Mouse (Mus musculus) MEL (cell line): ENCODE measurements around the gene Parp2. TPM values are rescaled to one million over a fixed set of nuclear protein-coding genes. Genes with fewer than 3 reads are reported as not detected.

ENCODE experiments used
- DNase-seq: peaks from one replicate; pipeline ENCODE4 v3.0.0; 2011; ENCODE audit warnings: low read depth, low spot score
- H3K27ac ChIP-seq: 2 replicates; pipeline ENCODE4 v1.5.1; 2012; ENCODE audit warnings: low read depth, mild to moderate bottlenecking, control low read depth, low read length, moderate library complexity; ENCODE audit not compliant: control insufficient read depth
- H3K27me3 ChIP-seq, 2 experiments: fragments of 150-350 bp in 1 of 2; sonication (generic) in 1 of 2; 2 replicates each; pipeline ENCODE4 v1.6.1; 2012; ENCODE audit warnings: low read length in 2 of 2, mild to moderate bottlenecking in 2 of 2, improper control_type of control experiment in 1 of 2, moderate library complexity in 1 of 2; ENCODE audit not compliant: insufficient read depth in 2 of 2, control insufficient read depth in 1 of 2
- H3K36me3 ChIP-seq, 2 experiments: 2 replicates each; pipeline ENCODE4 v1.6.1; 2012 to 2014; ENCODE audit warnings: low read length in 2 of 2, improper control_type of control experiment in 1 of 2, inconsistent platforms in 1 of 2, mild to moderate bottlenecking in 1 of 2; ENCODE audit not compliant: insufficient read depth in 2 of 2, control insufficient read depth in 1 of 2
- H3K4me1 ChIP-seq, 2 experiments: fragments of 150-350 bp in 1 of 2; sonication (generic) in 1 of 2; 2 replicates each; pipeline ENCODE4 v1.6.1; 2012; ENCODE audit warnings: low read length in 2 of 2, improper control_type of control experiment in 1 of 2, mild to moderate bottlenecking in 1 of 2; ENCODE audit not compliant: insufficient read depth in 2 of 2, control insufficient read depth in 1 of 2
- H3K4me3 ChIP-seq, 2 experiments: fragments of 150-350 bp in 1 of 2; sonication (generic) in 1 of 2; 2 replicates each; pipeline ENCODE4 v1.5.1; 2012; ENCODE audit warnings: low read depth in 2 of 2, low read length in 2 of 2, mild to moderate bottlenecking in 2 of 2, moderate library complexity in 2 of 2, control low read depth in 1 of 2, improper control_type of control experiment in 1 of 2; ENCODE audit not compliant: control insufficient read depth in 1 of 2, insufficient read depth in 1 of 2
- H3K79me2 ChIP-seq: 2 replicates; pipeline ENCODE4 v1.6.1; 2012; ENCODE audit warnings: mild to moderate bottlenecking, low read length, moderate library complexity; ENCODE audit not compliant: control insufficient read depth, poor library complexity, insufficient read depth
- H3K9ac ChIP-seq: 2 replicates; pipeline ENCODE4 v1.6.1; 2012; ENCODE audit warnings: low read depth, mild to moderate bottlenecking, control low read depth, low read length, moderate library complexity; ENCODE audit not compliant: control insufficient read depth, poor library complexity, severe bottlenecking
- H3K9me3 ChIP-seq: fragments of 150-350 bp; sonication (generic); replicated peaks from 2 replicates; pipeline ENCODE4 v1.6.1; 2012; ENCODE audit warnings: mild to moderate bottlenecking, low read length, improper control_type of control experiment, moderate library complexity; ENCODE audit not compliant: insufficient read depth
- CHD1 ChIP-seq: IDR thresholded peaks from 2 replicates; pipeline ENCODE4 v1.6.1; 2012; ENCODE audit warnings: low read depth, mild to moderate bottlenecking, inconsistent platforms, low read length, improper control_type of control experiment
- CTCF ChIP-seq, 3 experiments: IDR thresholded peaks in 2 of 3; conservative IDR thresholded peaks in 1 of 3; 2 replicates each; pipeline ENCODE4 v1.5.1; 2011 to 2012; ENCODE audit warnings: low read length in 3 of 3, low read depth in 2 of 3, mild to moderate bottlenecking in 2 of 3, improper control_type of control experiment in 1 of 3, inconsistent platforms in 1 of 3, mixed read lengths in 1 of 3, moderate library complexity in 1 of 3; ENCODE audit not compliant: control insufficient read depth in 1 of 3, insufficient read depth in 1 of 3, poor library complexity in 1 of 3, severe bottlenecking in 1 of 3
- ETS1 ChIP-seq: IDR thresholded peaks from 2 replicates; pipeline ENCODE4 v1.6.1; 2012; ENCODE audit warnings: low read depth, mild to moderate bottlenecking, inconsistent platforms, low read length, improper control_type of control experiment, moderate library complexity
- GABPA ChIP-seq: IDR thresholded peaks from 2 replicates; pipeline ENCODE4 v1.6.1; 2012; ENCODE audit warnings: low read depth, mild to moderate bottlenecking, inconsistent platforms, low read length, improper control_type of control experiment, moderate library complexity
- GATA1 ChIP-seq: IDR thresholded peaks from 2 replicates; pipeline ENCODE4 v1.6.1; 2011; ENCODE audit warnings: low read depth, low read length, improper control_type of control experiment
- HCFC1 ChIP-seq: IDR thresholded peaks from 2 replicates; pipeline ENCODE4 v1.6.1; 2012; ENCODE audit warnings: low read depth, mild to moderate bottlenecking, inconsistent platforms, low read length, improper control_type of control experiment, moderate library complexity
- JUND ChIP-seq: IDR thresholded peaks from 2 replicates; pipeline ENCODE4 v1.6.1; 2011; ENCODE audit warnings: low read depth, mild to moderate bottlenecking, improper control_type of control experiment, low read length
- KAT2A ChIP-seq: conservative IDR thresholded peaks from 2 replicates; pipeline ENCODE4 v1.6.1; 2012; ENCODE audit warnings: low read depth, low read length, improper control_type of control experiment, inconsistent platforms
- MAFK ChIP-seq: IDR thresholded peaks from 2 replicates; pipeline ENCODE4 v1.6.1; 2011; ENCODE audit warnings: low read depth, mild to moderate bottlenecking, low read length, improper control_type of control experiment, borderline replicate concordance
- MAX ChIP-seq: IDR thresholded peaks from 2 replicates; pipeline ENCODE4 v1.6.1; 2011; ENCODE audit warnings: low read length, improper control_type of control experiment
- MAZ ChIP-seq: IDR thresholded peaks from 2 replicates; pipeline ENCODE4 v1.6.1; 2012; ENCODE audit warnings: low read depth, mild to moderate bottlenecking, inconsistent platforms, low read length, improper control_type of control experiment
- MXI1 ChIP-seq: IDR thresholded peaks from 2 replicates; pipeline ENCODE4 v1.6.1; 2011; ENCODE audit warnings: mild to moderate bottlenecking, low read depth, low read length, improper control_type of control experiment
- MYB ChIP-seq: IDR thresholded peaks from 2 replicates; pipeline ENCODE4 v1.6.1; 2011; ENCODE audit warnings: mild to moderate bottlenecking, low read depth, low read length, improper control_type of control experiment
- POLR2A ChIP-seq, 2 experiments: IDR thresholded peaks; 2 replicates each; pipeline ENCODE4 v1.6.1; 2011 to 2012; ENCODE audit warnings: low read length in 2 of 2, mild to moderate bottlenecking in 2 of 2, control low read depth in 1 of 2, improper control_type of control experiment in 1 of 2, low read depth in 1 of 2, moderate library complexity in 1 of 2; ENCODE audit not compliant: control insufficient read depth in 1 of 2, insufficient read depth in 1 of 2, poor library complexity in 1 of 2
- RCOR1 ChIP-seq: IDR thresholded peaks from 2 replicates; pipeline ENCODE4 v1.6.1; 2012; ENCODE audit warnings: low read depth, mild to moderate bottlenecking, inconsistent platforms, low read length, improper control_type of control experiment
- TAL1 ChIP-seq: IDR thresholded peaks from 2 replicates; pipeline ENCODE4 v1.6.1; 2012; ENCODE audit warnings: mild to moderate bottlenecking, inconsistent platforms, low read length, moderate library complexity, mixed read lengths
- USF1 ChIP-seq: IDR thresholded peaks from 2 replicates; pipeline ENCODE4 v1.6.1; 2014; ENCODE audit warnings: low read depth, mild to moderate bottlenecking, inconsistent platforms, low read length, improper control_type of control experiment, moderate library complexity
- ZC3H11A ChIP-seq: IDR thresholded peaks from 2 replicates; pipeline ENCODE4 v1.6.1; 2012; ENCODE audit warnings: low read depth, mild to moderate bottlenecking, inconsistent platforms, low read length, improper control_type of control experiment
- ZKSCAN1 ChIP-seq: IDR thresholded peaks from 2 replicates; pipeline ENCODE4 v1.6.1; 2012; ENCODE audit warnings: low read depth, mild to moderate bottlenecking, inconsistent platforms, low read length, improper control_type of control experiment, moderate library complexity
- ZMIZ1 ChIP-seq: IDR thresholded peaks from 2 replicates; pipeline ENCODE4 v1.6.1; 2012; ENCODE audit warnings: low read depth, mild to moderate bottlenecking, inconsistent platforms, low read length, improper control_type of control experiment, moderate library complexity
- ZNF384 ChIP-seq: IDR thresholded peaks from 2 replicates; pipeline ENCODE4 v1.6.1; 2012; ENCODE audit warnings: low read depth, mild to moderate bottlenecking, inconsistent platforms, low read length, improper control_type of control experiment
- polyA plus RNA-seq, 2 experiments: library from polyadenylated mRNA; stranded (reverse) in 1 of 2; unstranded in 1 of 2; fragments of >175 nt in 1 of 2; fragments of >200 nt in 1 of 2; gene quantifications; 2 replicates each; pipeline versions ENCODE4 v1.2.1 to v1.2.4; 2012; ENCODE audit warnings: low replicate concordance in 2 of 2, low read depth in 1 of 2; ENCODE audit not compliant: insufficient read length in 2 of 2, insufficient read depth in 1 of 2, missing spikeins in 1 of 2
- total RNA-seq: library from RNA; depleted of rRNA; stranded (reverse); fragments of 300-350 nt; gene quantifications from 2 replicates; pipeline ENCODE4 v1.2.3, GENCODE M21; 2012

The Parp2 gene
- total and polyA plus RNA-seq, 3 experiments: 81.1 to 83.2 TPM; not detected in 1

GRCm38 (mm10) chr14:50807487-50808072 is at the start of gene Parp2, which contains the start of gene Ccnb1ip1 (continued):
- TF ChIP-seq MAZ (peak; percentile 73; the same call in 1 of the 2 replicates), RCOR1 (no peak), POLR2A (IDR thresholded peaks at IDR 0.05; ENCODE audit: control insufficient read depth in 1 of 2, insufficient read depth in 1 of 2, low read depth in 1 of 2, low read length in 2 of 2, poor library complexity in 1 of 2) (peak; percentile 49 to 93; a peak in 3 of 4 replicates), HCFC1 (peak; percentile 86)

- H3K36me3 ChIP-seq: no peaks in the 10 kb centered on the region
- no peaks in the 10 kb centered on the region for H3K79me2 ChIP-seq
- TF ChIP-seq MAZ (no peak), ZC3H11A (no peak)
- no peak overlapping the region for H3K27ac ChIP-seq
- H3K9me3 ChIP-seq: no peaks in the 10 kb centered on the region
- no peak overlapping the region for H3K9ac ChIP-seq
- no peak overlapping the region for H3K4me3 ChIP-seq
- DNase-seq: no peak
- no peaks in the 10 kb centered on the region for H3K4me1 ChIP-seq
- no peaks in the 10 kb centered on the region for H3K27me3 ChIP-seq
Measured at GRCm38 (mm10) chr14:50758416-50759085, 49.1 kb upstream of the Parp2 start.

- Histone ChIP-seq H3K4me1 (no peaks in the 10 kb centered on the region), H3K27ac (no peak overlapping the region), H3K79me2 (no peaks in the 10 kb centered on the region), H3K36me3 (peaks cover 0 to 1% of the 10 kb centered on the region in 2 experiments; a peak in 1 of 4 replicates), H3K4me3 (no peak overlapping the region), H3K9ac (no peak overlapping the region), H3K27me3 (no peaks in the 10 kb centered on the region), H3K9me3 (no peaks in the 10 kb centered on the region)
- no peak for DNase-seq
- TF ChIP-seq USF1 (no peak), MAZ (no peak), ZKSCAN1 (no peak), TAL1 (no peak), KAT2A (no peak), MXI1 (no peak), MAFK (no peak), GATA1 (no peak), ZMIZ1 (no peak), GABPA (no peak), MAX (no peak), ETS1 (no peak), CHD1 (no peak), POLR2A (IDR thresholded peaks at IDR 0.05; ENCODE audit: control insufficient read depth in 1 of 2, insufficient read depth in 1 of 2, low read depth in 1 of 2, low read length in 2 of 2, poor library complexity in 1 of 2) (no peak), ZNF384 (no peak), JUND (no peak), ZC3H11A (no peak), MYB (no peak), CTCF (IDR thresholded peaks at IDR 0.05 in 2 of 3, conservative IDR thresholded peaks at IDR 0.05 in 1 of 3; ENCODE audit: control insufficient read depth in 1 of 3, insufficient read depth in 1 of 3, low read depth in 2 of 3, low read length in 3 of 3, poor library complexity in 1 of 3, severe bottlenecking in 1 of 3) (no peak), HCFC1 (no peak)
Measured at GRCm38 (mm10) chr14:50765736-50766135, 41.9 kb upstream of the Parp2 start.
